Mouse (Mus musculus): ENCODE results near the gene Wls. TPM values are rescaled to one million over a fixed set of nuclear protein-coding genes. Genes with fewer than 3 reads are reported as not detected.
A peak's percentile ranks its signal among the peaks of the same experiment; 100 is the strongest.

Wls gene
- polyA plus RNA-seq, 1 experiment from 2014 or later, result 198 TPM

DNA sequence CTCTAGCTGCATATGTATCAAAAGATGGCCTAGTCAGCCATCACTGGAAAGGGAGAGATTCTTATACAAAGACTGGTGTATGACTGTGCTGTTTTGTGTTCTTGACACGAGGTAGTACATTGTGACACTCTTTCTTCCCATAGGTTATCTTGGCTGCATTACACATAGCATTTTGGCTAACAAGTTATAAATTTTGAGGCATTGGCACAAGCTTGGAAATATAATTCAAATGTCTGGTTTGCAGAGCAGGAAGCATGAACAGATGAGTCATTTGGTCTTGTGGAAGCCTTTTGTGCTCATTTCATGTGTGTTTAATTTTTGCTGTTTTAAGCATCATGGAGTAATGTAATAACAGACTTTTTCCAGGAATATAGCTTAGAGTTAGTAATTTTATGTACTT is 26.2 kb downstream of the Wls start:
- no peaks in the 10 kb centered on the region for H3K36me3 ChIP-seq
- H3K4me3 ChIP-seq, result no peak overlapping the region
- H3K9ac ChIP-seq, result no peak overlapping the region
- WGBS, result 55% methylated on average over 1 of the region's 1 CpGs
- no peak overlapping the region for H3K4me2 ChIP-seq
- no peak for ATAC-seq (ENCODE audit: insufficient number of reproducible peaks, low FRiP score, low TSS enrichment, low read depth)
- H3K4me1 ChIP-seq, result no peaks in the 10 kb centered on the region
- H3K27me3 ChIP-seq, result no peaks in the 10 kb centered on the region
- no peak overlapping the region for H3K27ac ChIP-seq
- H3K9me3 ChIP-seq, result no peaks in the 10 kb centered on the region

DNA sequence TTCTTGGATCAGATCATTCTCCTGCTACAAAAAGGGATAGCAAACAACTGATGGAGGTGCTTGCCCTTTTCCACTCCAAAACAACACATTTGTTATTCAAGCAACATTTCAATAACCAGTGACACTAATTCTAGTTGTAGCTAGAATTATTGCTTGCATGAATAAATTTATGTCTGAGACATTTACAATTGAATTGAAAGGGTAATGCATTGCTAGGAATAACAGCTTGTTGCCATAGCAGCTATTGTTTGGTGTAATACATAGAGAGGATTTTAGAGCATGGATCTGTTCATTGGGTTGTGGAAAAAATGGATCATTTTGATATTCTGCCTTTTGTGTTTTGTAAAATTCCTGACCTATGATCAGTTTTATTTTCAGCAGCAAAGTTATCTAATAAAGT is 39.5 kb downstream of the Wls start:
- H3K27ac ChIP-seq, result no peak overlapping the region
- no peak overlapping the region for H3K9ac ChIP-seq
- peaks cover 15% of the 10 kb centered on the region for H3K36me3 ChIP-seq
- no peak for ATAC-seq (ENCODE audit: insufficient number of reproducible peaks, low FRiP score, low TSS enrichment, low read depth)
- H3K9me3 ChIP-seq, result no peaks in the 10 kb centered on the region
- H3K27me3 ChIP-seq, result no peaks in the 10 kb centered on the region
- no peaks in the 10 kb centered on the region for H3K4me1 ChIP-seq
- H3K4me2 ChIP-seq, result no peak overlapping the region
- no peak overlapping the region for H3K4me3 ChIP-seq

DNA sequence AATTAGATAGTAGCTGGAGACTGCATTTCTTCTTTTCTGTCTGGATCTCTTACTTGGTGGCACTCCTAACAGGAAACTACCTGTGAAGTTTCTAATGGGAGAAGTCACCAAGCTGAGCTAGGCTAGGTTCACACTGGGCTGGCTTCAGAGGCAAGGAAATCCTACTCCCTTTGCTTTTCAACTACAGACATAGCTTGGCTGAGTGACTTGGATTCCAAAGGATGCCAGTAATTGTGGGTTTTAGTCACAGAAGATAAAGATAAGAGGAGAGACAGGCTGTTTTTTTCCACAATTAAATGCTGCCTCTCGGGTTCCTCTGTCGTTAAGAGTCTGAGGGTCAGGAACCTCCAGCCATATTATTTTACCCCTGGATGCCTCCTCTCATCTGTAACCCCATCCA is 43.9 kb downstream of the Wls start:
- Histone ChIP-seq H3K4me1 (peaks cover 14% of the 10 kb centered on the region), H3K27me3 (no peaks in the 10 kb centered on the region), H3K27ac (no peak overlapping the region), H3K9me3 (no peaks in the 10 kb centered on the region), H3K4me3 (no peak overlapping the region), H3K9ac (no peak overlapping the region), H3K4me2 (no peak overlapping the region), H3K36me3 (no peaks in the 10 kb centered on the region; the same call in 1 of the 2 replicates)
- 20% methylated on average over 2 of the region's 2 CpGs for WGBS
- ATAC-seq (ENCODE audit: insufficient number of reproducible peaks, low FRiP score, low TSS enrichment, low read depth), result no peak

DNA sequence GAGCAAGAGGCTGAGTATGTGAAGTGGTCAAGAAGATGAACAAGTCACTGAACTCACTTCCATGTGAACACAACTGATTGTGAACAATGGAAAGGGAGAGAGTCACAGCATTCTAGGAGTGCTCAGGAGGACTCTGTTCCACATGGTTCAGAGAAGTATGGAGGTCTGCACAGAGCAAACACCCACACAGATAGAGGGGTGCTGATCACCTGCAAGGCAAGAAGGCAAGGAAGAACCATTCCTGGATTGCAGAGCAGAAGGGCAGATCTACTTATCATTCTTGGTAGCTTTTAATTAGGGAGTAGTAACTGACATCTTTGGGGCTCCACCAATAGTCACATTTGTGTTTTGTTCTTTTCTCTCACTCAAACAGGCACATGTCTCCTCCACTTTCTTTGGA is 45.3 kb downstream of the Wls start:
- Histone ChIP-seq H3K4me3 (no peak overlapping the region), H3K9ac (no peak overlapping the region), H3K27ac (peak overlapping the region; percentile 64), H3K9me3 (no peaks in the 10 kb centered on the region), H3K27me3 (no peaks in the 10 kb centered on the region), H3K4me1 (peaks cover 14% of the 10 kb centered on the region), H3K36me3 (no peaks in the 10 kb centered on the region; the same call in 1 of the 2 replicates), H3K4me2 (0 out of 2 replicates have a peak overlapping the region, but pooled peaks have one; percentile 0)
- ATAC-seq (ENCODE audit: insufficient number of reproducible peaks, low FRiP score, low TSS enrichment, low read depth), result no peak

DNA sequence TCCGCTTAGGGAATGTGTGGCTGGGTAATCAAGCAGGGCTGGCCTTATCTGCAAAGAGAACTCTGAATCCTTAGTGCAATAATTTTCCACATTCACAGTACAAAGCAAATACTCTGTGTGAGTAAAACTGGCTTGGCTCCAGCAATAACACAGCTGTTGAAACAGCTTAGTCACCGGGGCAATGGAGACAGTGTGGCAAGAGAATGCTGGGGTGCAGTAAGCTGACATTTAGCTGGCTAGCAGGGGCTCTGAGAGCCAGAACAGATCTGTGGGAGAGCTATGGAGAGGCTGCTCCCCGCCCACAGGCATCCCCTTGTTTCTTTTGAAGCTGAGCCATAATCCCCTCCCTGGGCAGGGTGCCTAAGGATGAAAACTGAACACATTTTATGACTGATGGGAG is 45.8 kb downstream of the Wls start:
- peak overlapping the region; percentile 64 for H3K27ac ChIP-seq
- 0 out of 2 replicates have a peak overlapping the region, but pooled peaks have one; percentile 0 for H3K4me2 ChIP-seq
- H3K36me3 ChIP-seq, result no peaks in the 10 kb centered on the region; the same call in 1 of the 2 replicates
- no peak overlapping the region for H3K9ac ChIP-seq
- WGBS, result 8% methylated on average over 3 of the region's 3 CpGs
- no peak overlapping the region for H3K4me3 ChIP-seq
- H3K4me1 ChIP-seq, result peaks cover 14% of the 10 kb centered on the region
- peak; percentile 80 for ATAC-seq (ENCODE audit: insufficient number of reproducible peaks, low FRiP score, low TSS enrichment, low read depth)
- no peaks in the 10 kb centered on the region for H3K27me3 ChIP-seq
- no peaks in the 10 kb centered on the region for H3K9me3 ChIP-seq

DNA sequence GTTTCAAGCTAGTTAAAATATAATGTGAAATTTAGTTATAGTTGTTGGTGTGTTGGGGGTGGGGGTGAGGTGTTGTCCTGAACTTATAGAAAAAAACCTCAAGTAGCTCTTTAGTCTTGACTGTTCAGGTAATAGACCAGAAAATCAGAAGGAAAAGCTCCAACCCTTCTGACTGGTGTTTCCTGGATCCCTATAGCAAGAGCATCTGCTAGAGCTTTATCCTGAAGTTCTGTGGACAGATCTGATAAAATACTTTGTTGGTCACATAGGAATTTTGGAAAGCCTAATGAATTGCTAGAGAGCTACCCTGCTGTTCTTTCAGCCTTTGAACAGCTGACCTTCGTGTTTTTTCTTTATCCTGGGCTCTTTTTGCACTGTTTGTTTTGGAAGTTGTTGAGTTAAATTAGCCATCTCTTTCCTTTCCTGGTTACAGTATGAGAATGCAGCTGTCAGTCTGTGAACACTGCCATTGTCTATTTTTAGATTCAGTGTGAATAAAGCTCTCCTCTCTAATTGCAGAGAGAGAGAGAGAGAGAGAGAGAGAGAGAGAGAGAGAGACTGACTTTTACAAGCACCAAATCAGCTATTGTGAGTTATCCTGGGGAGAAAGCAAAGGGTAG is 46.4 kb downstream of the Wls start:
- H3K27ac ChIP-seq, result peak overlapping the region; percentile 43; the same call in 1 of the 2 replicates
- no peak overlapping the region for H3K4me3 ChIP-seq
- H3K9ac ChIP-seq, result no peak overlapping the region
- H3K27me3 ChIP-seq, result no peaks in the 10 kb centered on the region
- ATAC-seq (ENCODE audit: insufficient number of reproducible peaks, low FRiP score, low TSS enrichment, low read depth), result no peak
- H3K4me1 ChIP-seq, result peaks cover 17% of the 10 kb centered on the region
- WGBS, result 17% methylated on average over 1 of the region's 1 CpGs
- no peak overlapping the region for H3K4me2 ChIP-seq
- H3K9me3 ChIP-seq, result no peaks in the 10 kb centered on the region
- no peaks in the 10 kb centered on the region; the same call in 1 of the 2 replicates for H3K36me3 ChIP-seq

DNA sequence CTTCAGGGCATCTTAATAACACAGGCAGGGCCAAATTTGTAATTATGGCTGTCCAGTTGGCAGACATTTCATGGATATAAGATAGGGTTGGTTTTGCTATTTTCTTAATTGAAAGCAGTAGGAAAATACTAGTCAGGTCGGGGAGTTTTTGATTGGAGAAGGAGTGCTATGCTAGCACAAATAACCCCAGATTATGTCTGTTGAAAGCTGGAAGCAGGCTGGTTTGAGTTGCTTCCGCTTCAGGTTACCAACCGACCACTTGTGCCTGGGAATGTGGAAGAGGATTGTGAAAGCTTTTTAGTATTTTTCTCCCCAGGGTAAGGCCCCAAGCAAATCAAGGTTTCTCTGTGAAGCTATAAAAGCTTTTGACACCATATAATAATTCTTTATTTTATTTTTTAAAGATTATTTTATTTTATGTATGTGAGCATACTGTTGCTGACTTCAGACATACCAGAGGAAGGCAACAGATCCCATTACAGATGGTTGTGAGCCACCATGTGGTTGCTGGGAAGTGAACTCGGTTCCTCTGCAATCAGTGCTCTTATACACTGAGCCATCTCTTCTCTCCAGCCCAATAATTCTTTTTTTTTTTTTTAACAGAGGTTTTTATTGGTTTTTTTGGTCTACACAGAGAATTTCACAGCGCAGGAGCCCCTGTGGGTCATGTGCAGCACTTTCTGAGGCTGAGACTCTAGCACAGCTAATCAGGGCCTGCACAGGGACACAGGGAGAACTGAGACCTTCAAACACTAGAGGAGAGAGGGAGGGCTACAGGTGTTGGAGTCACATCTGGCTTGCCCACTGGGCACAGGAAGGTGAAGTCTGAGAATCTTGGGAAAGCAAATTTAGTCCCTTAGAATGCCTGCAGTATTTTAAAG is 50.9 kb downstream of the Wls start:
- 43% methylated on average over 5 of the region's 5 CpGs for WGBS
- Histone ChIP-seq H3K9ac (no peak overlapping the region), H3K27me3 (no peaks in the 10 kb centered on the region), H3K4me2 (no peak overlapping the region), H3K4me3 (no peak overlapping the region), H3K36me3 (no peaks in the 10 kb centered on the region), H3K27ac (no peak overlapping the region), H3K9me3 (no peaks in the 10 kb centered on the region), H3K4me1 (peaks cover 16% of the 10 kb centered on the region)
- ATAC-seq (ENCODE audit: insufficient number of reproducible peaks, low FRiP score, low TSS enrichment, low read depth), result no peak

DNA sequence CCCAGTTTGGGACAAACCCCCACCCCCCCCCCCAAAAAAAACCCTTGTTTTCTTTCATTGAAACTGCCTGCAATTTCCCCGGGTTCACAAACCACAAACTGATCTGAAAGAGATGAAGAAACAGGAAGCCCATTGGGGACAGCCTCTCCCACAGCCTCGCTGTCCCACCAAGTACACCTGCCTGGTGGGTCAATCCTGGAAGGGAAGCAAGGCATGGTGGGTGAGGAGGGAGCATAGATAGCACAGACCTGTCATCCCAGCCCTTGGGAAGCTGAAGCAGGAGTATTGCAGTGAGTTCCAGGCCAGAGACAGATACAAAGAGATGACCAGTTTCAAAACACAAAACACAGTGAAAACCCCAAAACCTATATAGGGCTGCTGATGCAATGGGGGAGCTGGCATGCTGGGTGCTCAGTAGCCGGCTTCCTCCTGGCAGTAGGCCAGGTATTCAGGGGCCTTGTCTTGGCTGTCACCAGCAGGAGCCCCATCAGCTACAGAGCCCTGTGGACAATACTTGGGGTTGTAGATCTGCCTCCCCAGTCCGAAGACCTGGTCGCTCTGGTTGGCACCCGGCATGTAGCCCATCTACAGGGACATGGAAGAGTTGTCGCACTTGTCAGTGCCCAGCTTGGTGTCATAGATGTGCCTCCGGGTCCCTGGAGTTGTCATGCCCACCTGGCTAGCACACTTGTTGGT is 51.7 kb downstream of the Wls start:
- Histone ChIP-seq H3K9ac (no peak overlapping the region), H3K36me3 (no peaks in the 10 kb centered on the region), H3K4me3 (no peak overlapping the region), H3K4me1 (peaks cover 12% of the 10 kb centered on the region), H3K9me3 (no peaks in the 10 kb centered on the region), H3K27me3 (no peaks in the 10 kb centered on the region), H3K4me2 (no peak overlapping the region), H3K27ac (no peak overlapping the region)
- 88% methylated on average over 8 of the region's 8 CpGs for WGBS
- ATAC-seq (ENCODE audit: insufficient number of reproducible peaks, low FRiP score, low TSS enrichment, low read depth), result no peak

DNA sequence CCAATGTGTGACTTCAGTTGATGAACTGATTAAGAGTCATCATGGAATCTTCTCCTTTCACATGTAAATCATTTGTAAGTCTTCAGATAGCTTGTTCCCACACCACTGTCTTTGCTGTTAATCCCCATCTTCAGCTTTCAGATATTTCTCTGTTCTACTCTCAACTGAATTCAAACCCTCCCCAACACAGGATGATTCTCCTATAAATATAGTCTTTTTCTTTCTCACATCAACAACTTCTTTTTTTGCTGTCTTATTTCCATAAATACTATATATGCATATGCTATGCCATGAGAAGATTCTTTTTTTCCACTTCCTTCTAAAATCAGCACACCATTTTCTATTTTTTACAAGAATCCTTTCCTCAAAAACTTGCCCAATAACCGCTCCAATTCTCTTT is 67.9 kb downstream of the Wls start:
- peaks cover 20% of the 10 kb centered on the region for H3K36me3 ChIP-seq
- no peak overlapping the region for H3K4me2 ChIP-seq
- H3K4me3 ChIP-seq, result no peak overlapping the region
- H3K27me3 ChIP-seq, result no peaks in the 10 kb centered on the region
- 91% methylated on average over 1 of the region's 1 CpGs for WGBS
- H3K9me3 ChIP-seq, result no peaks in the 10 kb centered on the region
- no peaks in the 10 kb centered on the region for H3K4me1 ChIP-seq
- ATAC-seq (ENCODE audit: insufficient number of reproducible peaks, low FRiP score, low TSS enrichment, low read depth), result no peak
- no peak overlapping the region for H3K27ac ChIP-seq
- H3K9ac ChIP-seq, result no peak overlapping the region

DNA sequence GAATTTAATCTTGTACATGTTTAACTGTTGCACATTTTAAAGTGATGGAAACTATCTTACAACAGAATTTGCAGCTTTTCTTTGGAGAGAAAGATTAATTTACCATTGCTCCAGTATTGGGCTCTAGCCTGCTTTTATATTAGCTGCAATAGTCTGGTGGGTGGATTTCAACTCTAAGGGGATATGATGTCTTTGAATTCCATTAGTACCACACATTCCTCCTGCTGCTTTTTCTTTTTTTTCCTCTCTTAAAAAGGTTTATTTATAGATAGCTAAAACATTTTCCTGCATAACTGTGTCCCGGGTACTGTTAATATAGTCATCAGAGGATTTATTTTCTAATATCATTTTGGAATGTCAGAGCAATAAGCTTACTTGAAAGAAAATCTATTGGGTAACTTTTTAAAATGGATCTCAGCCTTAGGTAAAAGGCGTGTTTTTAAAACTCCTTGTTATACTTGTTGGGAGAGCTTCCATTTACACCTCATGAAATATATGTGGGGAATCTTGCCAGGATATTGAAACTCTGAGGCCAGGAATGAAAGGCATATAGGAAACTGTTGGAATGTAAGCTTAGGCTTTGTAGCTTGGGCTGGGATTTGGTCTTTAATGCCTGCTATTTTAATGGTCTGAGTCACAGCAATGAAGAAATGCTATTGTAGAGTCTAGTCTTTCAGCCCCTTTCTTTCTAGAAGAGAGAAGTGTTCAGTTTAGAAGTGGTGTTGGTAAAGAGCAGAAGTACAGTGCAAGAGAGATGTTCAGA is 78.0 kb downstream of the Wls start:
- ATAC-seq (ENCODE audit: insufficient number of reproducible peaks, low FRiP score, low TSS enrichment, low read depth), result peak; percentile 65; the same call in 1 of the 2 replicates
- Histone ChIP-seq H3K9me3 (no peaks in the 10 kb centered on the region), H3K4me2 (no peak overlapping the region), H3K4me1 (peaks cover 6% of the 10 kb centered on the region; the same call in 1 of the 2 replicates), H3K4me3 (no peak overlapping the region), H3K36me3 (peaks cover 10% of the 10 kb centered on the region), H3K9ac (no peak overlapping the region), H3K27ac (peak overlapping the region; percentile 75), H3K27me3 (no peaks in the 10 kb centered on the region)
- WGBS, result 38% methylated on average over 2 of the region's 2 CpGs

Data from limb, embryonic 15.5 days (tissue).